Mouse (Mus musculus) 3T3-L1 (cell line): ENCODE measurements around the gene Efcab9.

Experiments
- DNase-seq: peaks from one replicate; pipeline ENCODE4 v3.0.0-alpha.2; 2015; ENCODE audit warnings: low read depth, low spot score

The Efcab9 gene

GRCm38 (mm10) chr11:32556333-32556990, 24.6 kb upstream of the Efcab9 start:
- DNase-seq, result no peak

- no peak for DNase-seq
Observed at GRCm38 (mm10) chr11:32555103-32555689, 23.3 kb upstream of the Efcab9 start.

GRCm38 (mm10) chr11:32554141-32555091, 22.5 kb upstream of the Efcab9 start:
- no peak for DNase-seq

DNA sequence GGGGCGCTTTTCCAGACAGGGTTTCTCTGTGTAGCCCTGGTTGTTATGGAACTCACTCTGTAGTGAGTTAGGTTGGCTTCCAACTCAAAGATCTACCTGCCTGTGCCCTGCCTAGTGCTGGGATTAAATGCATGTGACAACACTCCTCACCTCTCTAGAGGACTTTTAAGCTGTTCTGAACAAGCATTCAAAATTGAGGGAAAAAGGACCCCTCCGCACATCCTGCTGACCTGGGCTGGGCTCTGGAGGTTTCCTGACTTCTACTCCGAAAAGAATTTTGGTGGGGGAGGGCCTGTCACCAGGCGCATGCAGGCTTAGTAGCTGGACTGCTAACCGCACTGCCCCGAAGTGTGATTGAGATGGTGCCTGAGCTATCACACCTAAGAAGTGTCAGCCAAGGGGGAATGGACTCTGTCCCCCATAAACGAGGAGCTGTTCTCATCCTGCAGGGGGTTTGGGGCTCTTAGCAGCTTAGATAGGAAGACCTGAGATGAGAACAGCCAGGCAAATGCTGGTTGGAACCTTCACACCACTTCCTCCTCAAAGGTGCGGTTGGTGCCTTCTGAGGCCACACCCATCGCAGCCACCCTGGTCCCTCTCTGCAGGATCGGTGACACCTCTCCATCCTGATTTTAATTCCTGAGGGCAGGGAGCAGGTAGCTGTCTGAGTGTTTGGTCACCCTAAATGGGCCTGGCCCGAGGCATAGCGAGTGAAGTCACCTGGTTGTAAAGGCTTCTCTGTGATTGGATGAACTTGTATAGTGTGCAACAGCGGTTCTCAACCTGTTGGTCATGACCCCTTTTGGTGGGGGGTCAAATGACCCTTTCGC, 21.6 kb upstream of the Efcab9 start:
- DNase-seq, result no peak

DNA sequence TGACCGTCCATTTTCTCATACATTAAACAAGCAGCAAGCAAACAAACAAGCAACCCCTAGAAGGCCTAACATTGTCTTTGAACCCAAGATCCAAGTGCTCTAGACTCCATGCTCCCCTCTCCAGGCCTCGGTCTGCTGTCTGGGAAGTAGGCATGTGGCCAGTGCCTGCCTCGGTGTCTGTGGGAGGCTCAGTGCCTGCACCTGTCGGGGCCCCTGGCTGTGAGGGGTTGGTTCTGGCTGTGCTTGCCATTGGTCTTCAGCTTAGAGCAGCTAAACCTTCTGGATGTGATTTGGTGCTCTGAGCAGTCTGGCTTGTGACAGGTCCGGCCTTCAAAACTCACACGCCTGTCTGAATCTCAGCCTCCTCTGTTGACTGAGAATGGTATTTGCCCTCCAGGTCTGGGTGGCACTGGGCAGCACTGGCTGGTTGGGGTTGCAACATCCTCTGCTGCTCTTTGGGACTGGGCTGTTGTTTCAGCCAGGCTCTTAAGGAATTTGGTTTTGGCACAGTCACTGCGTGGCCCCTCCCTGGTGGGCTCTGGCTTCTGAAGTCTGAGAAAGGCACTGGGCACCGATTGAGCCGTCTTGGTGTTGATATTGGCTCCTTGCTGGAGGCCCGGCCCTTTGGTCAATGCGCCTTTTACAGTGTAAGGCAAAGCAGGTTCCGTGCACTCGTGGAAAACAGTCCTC, 20.7 kb upstream of the Efcab9 start:
- peak; percentile 74 for DNase-seq

DNA sequence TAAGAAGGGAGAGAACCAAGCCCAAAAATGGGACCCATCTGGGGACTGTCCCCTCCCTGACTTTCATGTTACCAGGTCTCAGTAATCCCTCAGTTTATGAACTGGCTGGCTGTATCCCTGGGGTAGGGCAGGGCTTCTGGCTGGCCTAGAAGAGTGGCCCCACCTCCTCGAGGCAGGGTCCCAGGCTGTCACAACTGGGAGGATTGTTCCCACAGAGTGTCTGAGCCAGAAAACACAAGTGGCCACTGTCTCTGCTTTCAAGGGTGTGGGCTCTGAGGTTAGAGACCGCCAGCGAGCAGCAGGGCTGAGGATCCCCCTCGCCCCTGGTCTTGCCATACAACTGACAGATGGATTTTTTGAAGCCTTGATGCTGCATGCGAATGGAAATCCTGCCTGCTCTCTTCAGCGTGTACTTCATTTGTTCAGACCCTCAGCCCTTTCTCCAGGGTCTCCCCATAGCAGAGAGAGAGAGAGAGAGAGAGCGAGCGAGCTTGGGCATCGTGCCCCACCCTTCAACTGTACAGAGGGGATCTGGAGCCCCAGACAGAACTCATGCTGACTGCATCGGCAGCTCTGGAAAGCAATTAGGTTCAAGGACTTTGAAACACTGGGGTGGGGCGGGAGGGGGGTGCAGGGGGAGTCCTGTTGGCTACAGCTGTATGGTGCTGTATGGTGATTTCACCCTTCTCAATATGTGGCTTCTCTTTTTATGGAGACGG, 19.9 kb upstream of the Efcab9 start:
- DNase-seq, result no peak

DNA sequence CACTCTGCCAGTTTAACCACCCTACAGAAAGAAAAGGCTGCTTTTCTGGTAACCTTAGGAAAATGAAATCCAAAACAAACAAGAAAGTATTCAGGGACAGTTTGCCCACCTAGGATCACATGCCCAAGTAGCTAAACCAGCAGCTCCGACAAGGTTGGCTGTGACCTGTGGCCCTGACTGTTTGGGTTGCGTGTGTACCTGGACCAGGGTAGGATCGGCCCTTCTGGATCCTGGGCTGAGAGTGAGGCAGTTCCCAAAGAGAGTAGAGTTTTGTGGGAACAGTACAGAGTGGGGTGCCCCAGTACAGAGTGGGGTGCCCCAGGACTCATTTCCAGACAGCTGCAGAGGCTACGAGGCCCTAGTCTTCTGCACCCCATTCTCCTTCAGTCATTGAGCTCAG, 19.2 kb upstream of the Efcab9 start:
- no peak for DNase-seq

DNA sequence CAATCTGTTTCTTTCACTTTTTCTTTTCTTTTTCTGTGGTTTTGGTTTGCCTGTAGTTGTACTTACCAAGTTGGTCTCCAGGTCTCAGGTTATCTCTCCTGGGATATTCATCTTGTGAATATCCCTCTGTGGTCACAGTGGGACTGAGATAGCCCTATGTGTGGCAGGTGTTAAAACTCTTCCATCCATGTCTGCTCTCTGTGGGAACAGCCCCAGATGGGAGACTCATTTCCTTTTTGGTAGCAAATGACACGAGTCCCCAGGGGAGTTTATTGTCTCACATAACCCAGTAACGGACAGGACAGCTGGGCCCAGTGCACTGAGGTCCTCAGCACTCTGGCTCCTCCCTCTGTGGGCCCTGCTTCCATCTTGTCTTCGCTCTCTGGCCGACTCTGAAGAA, 18.2 kb upstream of the Efcab9 start:
- DNase-seq, result no peak

GRCm38 (mm10) chr11:32549236-32549635, 17.4 kb upstream of the Efcab9 start:
- no peak for DNase-seq

DNA sequence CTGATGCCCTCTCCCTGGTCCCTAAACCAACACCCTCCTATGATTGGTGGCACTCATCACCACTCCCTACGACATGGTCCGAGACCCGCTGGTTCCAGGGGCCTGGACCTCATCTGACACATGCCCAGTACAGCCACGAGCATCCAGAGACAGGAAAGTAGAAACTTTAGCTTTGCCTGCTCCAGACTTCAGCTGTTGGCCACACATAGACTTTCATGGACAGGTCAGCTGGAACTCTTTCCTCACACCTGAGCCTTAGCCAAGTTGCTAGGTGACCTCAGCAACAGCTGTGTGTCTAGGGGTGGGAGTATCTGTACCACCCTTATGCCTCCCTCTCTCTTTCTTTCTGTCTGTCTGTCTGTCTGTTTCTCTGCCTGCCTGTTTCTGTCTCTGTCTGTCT, 16.4 kb upstream of the Efcab9 start:
- DNase-seq, result no peak

- no peak for DNase-seq
Observed at GRCm38 (mm10) chr11:32547391-32547947, 15.6 kb upstream of the Efcab9 start.

DNA sequence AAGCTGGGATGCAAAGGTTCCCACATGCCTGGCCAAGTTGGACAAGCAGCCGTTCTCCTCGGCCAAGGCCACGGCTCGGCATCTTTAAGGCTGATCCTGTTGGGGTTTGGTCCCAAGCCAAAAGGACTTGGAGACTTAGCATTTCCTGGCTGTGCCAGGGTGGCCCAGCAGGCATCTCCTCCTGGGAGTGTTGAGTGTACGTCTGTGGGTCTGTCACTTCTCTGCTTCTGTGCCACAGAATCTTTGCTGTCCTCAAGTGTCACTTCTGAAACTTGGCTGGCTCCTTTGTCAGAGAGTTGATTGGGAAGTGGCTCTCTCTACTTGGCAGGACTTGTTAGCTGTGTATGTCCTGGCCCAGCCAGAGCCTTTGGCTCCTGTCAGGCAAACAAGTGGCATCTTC, 14.6 kb upstream of the Efcab9 start:
- no peak for DNase-seq

GRCm38 (mm10) chr11:32545605-32546004, 13.7 kb upstream of the Efcab9 start:
- DNase-seq, result no peak

GRCm38 (mm10) chr11:32544497-32544896, 12.6 kb upstream of the Efcab9 start:
- DNase-seq, result no peak

DNA sequence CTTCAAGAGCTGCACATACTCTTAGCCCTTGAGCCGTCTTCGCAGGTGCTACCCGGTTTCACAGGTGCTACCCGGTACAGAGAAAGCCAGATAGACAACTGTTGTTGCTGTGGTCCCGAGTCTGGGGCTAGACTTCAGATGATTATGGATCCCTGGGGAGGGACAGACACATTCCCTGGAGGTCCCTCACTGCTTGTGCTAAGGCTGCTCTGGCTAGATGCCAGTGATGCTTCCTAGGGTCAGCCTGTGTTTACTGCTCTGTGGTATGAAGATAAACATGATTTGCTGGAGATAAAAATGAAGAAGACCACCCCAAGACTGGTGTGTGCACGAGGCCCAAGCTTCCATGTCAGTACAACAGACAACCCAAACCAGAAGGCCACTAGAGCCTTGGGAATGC, 12.2 kb upstream of the Efcab9 start:
- DNase-seq, result no peak

- DNase-seq, result no peak
Observed at GRCm38 (mm10) chr11:32542687-32543411, 11.0 kb upstream of the Efcab9 start.

- DNase-seq, result no peak
Observed at GRCm38 (mm10) chr11:32542181-32542580, 10.3 kb upstream of the Efcab9 start.

- DNase-seq, result no peak
Observed at GRCm38 (mm10) chr11:32540463-32540862, 8.6 kb upstream of the Efcab9 start.

DNA sequence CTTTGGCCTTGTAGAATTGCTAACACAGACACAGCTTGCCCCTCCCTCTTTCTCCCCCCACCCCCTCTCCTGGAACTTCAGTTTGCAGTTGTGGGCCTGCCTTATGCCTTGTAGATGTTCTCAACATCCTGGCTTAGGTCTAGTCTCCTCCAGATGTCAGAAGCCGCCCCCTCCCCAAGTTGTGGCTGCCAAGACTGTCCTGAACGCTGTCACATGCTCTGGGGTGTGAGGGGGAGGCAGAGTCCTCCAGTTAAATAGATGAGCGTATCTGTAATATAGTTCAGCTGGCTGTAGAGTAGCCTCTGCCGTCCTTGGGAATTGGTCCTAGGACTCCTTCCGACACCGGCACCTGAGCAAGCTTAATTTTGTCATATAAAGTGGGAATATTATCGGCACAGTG, 7.8 kb upstream of the Efcab9 start:
- DNase-seq, result no peak
